In the genomic region with DNA sequence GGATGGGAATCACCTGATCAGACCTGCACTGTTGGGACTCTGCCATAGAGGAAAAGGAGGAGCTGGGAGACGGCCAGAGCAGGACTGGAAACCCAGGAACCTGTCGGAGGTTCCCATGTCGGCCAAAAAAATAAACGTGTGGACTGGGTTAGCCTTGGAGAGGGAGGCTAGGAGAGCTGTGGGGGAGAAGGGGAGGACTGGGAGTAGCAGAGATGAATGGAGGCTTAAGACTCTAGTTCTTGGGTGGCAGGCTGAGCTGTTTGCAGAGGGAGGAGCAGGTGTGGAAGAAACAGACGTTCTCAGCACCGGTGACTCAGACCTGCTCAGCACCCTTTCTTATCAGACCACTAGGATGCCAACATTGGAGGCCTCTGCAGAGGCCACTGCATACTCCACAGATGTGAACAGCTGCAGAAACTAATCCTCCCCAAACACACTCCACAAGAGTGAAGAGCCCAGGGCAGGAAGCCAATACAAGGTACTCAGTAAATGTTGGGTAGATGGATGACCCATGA, we compare ENCODE assay signal across 8 mouse cellular contexts. TPM values are rescaled to one million over a fixed set of nuclear protein-coding genes. Genes with fewer than 3 reads are reported as not detected.
DNase-seq lines count a peak whose midpoint lies in the region; ATAC-seq and TF ChIP-seq lines count a peak whose summit lies in the region.

No protein-coding gene starts in this region.

- TF ChIP-seq CTCF in olfactory bulb, adult 2 months (IDR thresholded peaks at IDR 0.05; ENCODE audit: insufficient read depth, low read depth, low read length): no peak

- peak overlapping the region; percentile 95; the same call in 1 of the 2 replicates for H3K4me2 ChIP-seq in midbrain, embryonic 13.5 days (replicated peaks)
- H3K4me2 ChIP-seq in intestine, embryonic 16.5 days (ENCODE audit: low read depth, low read length): peak overlapping the region; percentile 98

- H3K36me3 ChIP-seq in midbrain, embryonic 13.5 days: peaks cover 3% of the 10 kb centered on the region; the same call in 1 of the 2 replicates
- no peaks in the 10 kb centered on the region for H3K36me3 ChIP-seq in midbrain, embryonic 10.5 days
- H3K36me3 ChIP-seq in intestine, embryonic 16.5 days (ENCODE audit: control insufficient read depth, insufficient read depth, low read length): no peaks in the 10 kb centered on the region

- H3K27me3 ChIP-seq in midbrain, embryonic 13.5 days: peaks cover 15% of the 10 kb centered on the region
- peaks cover 32% of the 10 kb centered on the region for H3K27me3 ChIP-seq in midbrain, embryonic 10.5 days (ENCODE audit: low read depth, poor library complexity, severe bottlenecking)
- H3K27me3 ChIP-seq in intestine, embryonic 16.5 days (replicated peaks; ENCODE audit: control insufficient read depth, insufficient read depth, low read length): no peaks in the 10 kb centered on the region

- no peak for ATAC-seq in cerebellum, adult (ENCODE audit: insufficient number of reproducible peaks, low FRiP score, low TSS enrichment)
- no peak for ATAC-seq in midbrain, embryonic 13.5 days
- peak; percentile 20; the same call in 1 of the 2 replicates for ATAC-seq in intestine, embryonic 16.5 days

- no peak overlapping the region for H3K4me3 ChIP-seq in midbrain, embryonic 13.5 days (replicated peaks)
- H3K4me3 ChIP-seq in midbrain, embryonic 10.5 days: no peak overlapping the region
- H3K4me3 ChIP-seq in intestine, embryonic 16.5 days (ENCODE audit: low read length): no peak overlapping the region
- no peak overlapping the region for H3K4me3 ChIP-seq in olfactory bulb, adult 2 months (ENCODE audit: insufficient read depth, low read depth, low read length)

- WGBS in midbrain, embryonic 13.5 days: 48% methylated on average over 6 of the region's 6 CpGs
- 42% methylated on average over 6 of the region's 6 CpGs for WGBS in midbrain, embryonic 10.5 days
- WGBS in intestine, embryonic 16.5 days: 29% methylated on average over 6 of the region's 6 CpGs
- WGBS in olfactory bulb, adult 2 months: 31% methylated on average over 6 of the region's 6 CpGs

- peak; percentile 77 for DNase-seq in cerebellum, adult 11-12 months
- DNase-seq in midbrain, embryonic 10.5 days (ENCODE audit: low spot score): no peak
- no peak for DNase-seq in frontal cortex, postnatal 25 days (ENCODE audit: low spot score in 2 of 2)
- no peak for DNase-seq in B cell, adult 2 months

- H3K4me1 ChIP-seq in midbrain, embryonic 13.5 days (replicated peaks): peaks cover 15% of the 10 kb centered on the region
- peaks cover 21% of the 10 kb centered on the region for H3K4me1 ChIP-seq in midbrain, embryonic 10.5 days
- peaks cover 28% of the 10 kb centered on the region for H3K4me1 ChIP-seq in intestine, embryonic 16.5 days (ENCODE audit: control insufficient read depth, insufficient read depth, low read length)
- peaks cover 8% of the 10 kb centered on the region for H3K4me1 ChIP-seq in olfactory bulb, adult 2 months (ENCODE audit: control insufficient read depth, insufficient read depth, low read length)

- H3K9me3 ChIP-seq in midbrain, embryonic 13.5 days: no peaks in the 10 kb centered on the region
- H3K9me3 ChIP-seq in midbrain, embryonic 10.5 days (replicated peaks): no peaks in the 10 kb centered on the region
- H3K9me3 ChIP-seq in intestine, embryonic 16.5 days (ENCODE audit: control insufficient read depth, low read length): no peaks in the 10 kb centered on the region

- H3K9ac ChIP-seq in midbrain, embryonic 13.5 days (replicated peaks): no peak overlapping the region
- H3K9ac ChIP-seq in intestine, embryonic 16.5 days (ENCODE audit: low read depth, low read length): no peak overlapping the region

- H3K27ac ChIP-seq in midbrain, embryonic 13.5 days: no peak overlapping the region
- H3K27ac ChIP-seq in midbrain, embryonic 10.5 days (replicated peaks): no peak overlapping the region
- H3K27ac ChIP-seq in intestine, embryonic 16.5 days (ENCODE audit: low read length): peak overlapping the region; percentile 63
- H3K27ac ChIP-seq in olfactory bulb, adult 2 months (ENCODE audit: insufficient read depth, low read depth, low read length): peak overlapping the region; percentile 26; the same call in 1 of the 2 replicates

- TF ChIP-seq POLR2A in olfactory bulb, adult 2 months (IDR thresholded peaks at IDR 0.05; ENCODE audit: insufficient read depth, low read depth, low read length): no peak

RNA-seq across cellular contexts. Expression of gene Sfxn5, which starts 1.9 kb away (rescaled TPM):
- 12.6 and 13.4 TPM in 2 replicates for polyA plus RNA-seq in midbrain, embryonic 13.5 days (2015; fragmentation: Nextera tagmentation; extraction: Ambion mirVana)
- 8.7 and 10.5 TPM in 2 replicates for polyA plus RNA-seq in midbrain, embryonic 10.5 days (2016; fragmentation: Nextera tagmentation; extraction: Ambion mirVana)
- 5.3 and 7.2 TPM in 2 replicates for polyA plus RNA-seq in intestine, embryonic 16.5 days (2015; fragmentation: Nextera tagmentation; extraction: Ambion mirVana)
- polyA plus RNA-seq in olfactory bulb, adult 2 months (2012; ENCODE audit: insufficient read depth, insufficient read length, low replicate concordance, missing spikeins): not detected in 2 replicates

RNA-seq across cellular contexts. Expression of gene Rab11fip5, which starts 43.2 kb away (rescaled TPM):
- 12.2 and 12.4 TPM in 2 replicates for polyA plus RNA-seq in midbrain, embryonic 13.5 days (2015; fragmentation: Nextera tagmentation; extraction: Ambion mirVana)
- polyA plus RNA-seq in midbrain, embryonic 10.5 days (2016; fragmentation: Nextera tagmentation; extraction: Ambion mirVana): 4.2 and 6.4 TPM in 2 replicates
- 15.6 and 20.9 TPM in 2 replicates for polyA plus RNA-seq in intestine, embryonic 16.5 days (2015; fragmentation: Nextera tagmentation; extraction: Ambion mirVana)
- polyA plus RNA-seq in olfactory bulb, adult 2 months (2012; ENCODE audit: insufficient read depth, insufficient read length, low replicate concordance, missing spikeins): not detected in 2 replicates

Comparison
In these comparisons a context has a peak if more than half of its experiments do, and no peak if none do; other contexts are left out.
1. H3K27ac ChIP-seq: peak in intestine, embryonic 16.5 days (single experiment) and olfactory bulb, adult 2 months (single experiment); none in midbrain, embryonic 13.5 days (single experiment) and midbrain, embryonic 10.5 days (single experiment).